8 mouse cellular contexts compared by ENCODE assay signal in the genomic region with DNA sequence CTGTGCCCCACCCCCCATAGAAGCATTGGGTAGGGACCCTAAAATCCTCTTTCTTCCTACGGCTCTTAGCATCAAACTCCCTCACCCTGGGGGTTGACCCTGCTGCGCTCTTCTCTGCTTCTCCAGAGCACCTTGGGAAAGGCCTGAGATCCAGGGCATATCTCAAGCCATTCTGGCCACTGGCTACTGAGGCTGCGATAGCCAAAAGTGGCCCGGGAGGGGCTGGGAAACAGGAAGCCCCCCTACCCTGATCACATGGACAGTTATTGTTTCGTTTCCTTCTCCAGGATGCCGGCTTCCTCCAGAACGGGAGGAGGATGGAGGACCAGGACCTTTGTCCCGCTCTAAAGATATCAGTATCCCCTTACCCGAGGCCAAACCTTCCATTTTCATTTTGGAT. TPM values are rescaled to one million over a fixed set of nuclear protein-coding genes. Genes with fewer than 3 reads are reported as not detected.
A peak's percentile ranks its signal among the peaks of the same experiment; 100 is the strongest.
DNase-seq lines count a peak whose midpoint lies in the region; ATAC-seq and TF ChIP-seq lines count a peak whose summit lies in the region.

Gene Ushbp1, minus strand, starts transcription at position 174 of the 400 bp plus-strand sequence.

- peak within 1 kb of the TSS; percentile 97 for H3K27ac ChIP-seq in heart, adult 2 months
- H3K27ac ChIP-seq in lung, embryonic 14.5 days (ENCODE audit: low read depth) = peak within 1 kb of the TSS; percentile 86
- H3K27ac ChIP-seq in stomach, postnatal 0 days (replicated peaks) = peak within 1 kb of the TSS; percentile 45

- H3K36me3 ChIP-seq in G1E (replicated peaks) = peaks cover 26% of the 10 kb centered on the region
- no peaks in the 10 kb centered on the region for H3K36me3 ChIP-seq in heart, adult 2 months (ENCODE audit: control insufficient read depth, insufficient read depth, low read length)
- H3K36me3 ChIP-seq in lung, embryonic 14.5 days (ENCODE audit: insufficient read depth) = peaks cover 11% of the 10 kb centered on the region
- peaks cover 6% of the 10 kb centered on the region; the same call in 1 of the 2 replicates for H3K36me3 ChIP-seq in stomach, postnatal 0 days (ENCODE audit: control insufficient read depth, insufficient read depth, low read length)

- 53% methylated on average over 9 of the region's 9 CpGs for WGBS in heart, adult 2 months
- WGBS in lung, embryonic 14.5 days = 78% methylated on average over 9 of the region's 9 CpGs
- WGBS in stomach, postnatal 0 days = 80% methylated on average over 9 of the region's 9 CpGs

- peak; percentile 93 for TF ChIP-seq EP300 in heart, adult 2 months (IDR thresholded peaks at IDR 0.05; ENCODE audit: insufficient read depth, low read depth, low read length)
- no peak for TF ChIP-seq EP300 in stomach, postnatal 0 days (optimal IDR thresholded peaks at IDR 0.05)

- peaks cover 4% of the 10 kb centered on the region for H3K27me3 ChIP-seq in G1E (ENCODE audit: insufficient read depth, low read length)
- no peaks in the 10 kb centered on the region for H3K27me3 ChIP-seq in heart, adult 2 months (ENCODE audit: control insufficient read depth, insufficient read depth, low read length)
- H3K27me3 ChIP-seq in lung, embryonic 14.5 days (ENCODE audit: insufficient read depth, low read length) = no peaks in the 10 kb centered on the region
- no peaks in the 10 kb centered on the region for H3K27me3 ChIP-seq in stomach, postnatal 0 days (ENCODE audit: control insufficient read depth, insufficient read depth, low read length)

- peak within 1 kb of the TSS; percentile 78 for H3K4me3 ChIP-seq in G1E (ENCODE audit: low read depth, low read length)
- H3K4me3 ChIP-seq in heart, adult 2 months = peak within 1 kb of the TSS; percentile 81
- H3K4me3 ChIP-seq in lung, embryonic 14.5 days (ENCODE audit: low read depth, low read length) = peak within 1 kb of the TSS; percentile 81
- peak within 1 kb of the TSS; percentile 67 for H3K4me3 ChIP-seq in stomach, postnatal 0 days (ENCODE audit: low read depth, low read length)

- peak within 1 kb of the TSS; percentile 93 for H3K4me2 ChIP-seq in lung, embryonic 14.5 days
- peak within 1 kb of the TSS; percentile 42; the same call in 1 of the 2 replicates for H3K4me2 ChIP-seq in stomach, postnatal 0 days (replicated peaks; ENCODE audit: low read depth)

- H3K9me3 ChIP-seq in G1E (replicated peaks) = no peaks in the 10 kb centered on the region
- H3K9me3 ChIP-seq in lung, embryonic 14.5 days (ENCODE audit: low read depth, low read length) = no peaks in the 10 kb centered on the region
- no peaks in the 10 kb centered on the region for H3K9me3 ChIP-seq in stomach, postnatal 0 days (ENCODE audit: control insufficient read depth, low read length)

- no peak for TF ChIP-seq CTCF in G1E (IDR thresholded peaks at IDR 0.05; ENCODE audit: low read depth, low read length)
- no peak for TF ChIP-seq CTCF in heart, adult 2 months (IDR thresholded peaks at IDR 0.05)
- no peak for TF ChIP-seq CTCF in lung, embryonic 14.5 days (IDR thresholded peaks at IDR 0.05; ENCODE audit: low read depth)
- no peak for TF ChIP-seq CTCF in stomach, postnatal 0 days (IDR thresholded peaks at IDR 0.05; ENCODE audit: low read depth)

- ATAC-seq in G1E (ENCODE audit: extremely low read depth, insufficient number of reproducible peaks, low FRiP score, poor library complexity, severe bottlenecking) = no peak
- ATAC-seq in lung, embryonic 14.5 days (ENCODE audit: insufficient read depth) = no peak
- no peak for ATAC-seq in stomach, postnatal 0 days (ENCODE audit: low FRiP score, low TSS enrichment)

- no peaks in the 10 kb centered on the region; the same call in 1 of the 2 replicates for H3K79me2 ChIP-seq in heart, adult 2 months (replicated peaks; ENCODE audit: control insufficient read depth, insufficient read depth, low read length)

- TF ChIP-seq POLR2A in heart, adult 2 months (IDR thresholded peaks at IDR 0.05; ENCODE audit: insufficient read depth, low read depth, low read length) = peak; percentile 98

- H3K4me1 ChIP-seq in G1E (ENCODE audit: insufficient read depth, low read depth, low read length) = peaks cover 56% of the 10 kb centered on the region
- peaks cover 3% of the 10 kb centered on the region for H3K4me1 ChIP-seq in heart, adult 2 months (ENCODE audit: control insufficient read depth, insufficient read depth, low read length)
- peaks cover 7% of the 10 kb centered on the region for H3K4me1 ChIP-seq in lung, embryonic 14.5 days (ENCODE audit: insufficient read depth)
- H3K4me1 ChIP-seq in stomach, postnatal 0 days (replicated peaks; ENCODE audit: control insufficient read depth, insufficient read depth) = peaks cover 5% of the 10 kb centered on the region; the same call in 1 of the 2 replicates

- H3K9ac ChIP-seq in heart, adult 2 months (ENCODE audit: low read depth, low read length) = peak within 1 kb of the TSS; percentile 81
- H3K9ac ChIP-seq in lung, embryonic 14.5 days = peak within 1 kb of the TSS; percentile 9; the same call in 1 of the 2 replicates
- H3K9ac ChIP-seq in stomach, postnatal 0 days (ENCODE audit: low read length) = no peak within 1 kb of the TSS; the same call in 1 of the 2 replicates

- no peak for DNase-seq in G1E (ENCODE audit: low spot score)
- peak; percentile 49 for DNase-seq in adrenal gland, postnatal 14 days
- DNase-seq in heart, adult 2 months = peak; percentile 77 to 80
- DNase-seq in kidney, adult 11 months = peak; percentile 64
- peak; percentile 23 for DNase-seq in lung, embryonic 14.5 days
- DNase-seq in stomach, postnatal 0 days (ENCODE audit: low spot score) = no peak
- DNase-seq in ovary, adult 18-20 months (ENCODE audit: low spot score) = no peak
- DNase-seq in spleen, postnatal 4 days (ENCODE audit: low spot score in 2 of 2) = no peak

- intact Hi-C loops in heart, adult 2 months (cut with DNase I) = loop anchor here (5.0 kb wide), 1 partner anchor 823 kb away; no protein-coding TSS in a partner anchor

RNA-seq across cellular contexts. Expression of gene Ushbp1, which starts in this region (rescaled TPM):
- total RNA-seq in G1E (2014; fragmentation: Nextera tagmentation) (not detected in 2 replicates), G1E (2017) (0.06 and 0.11 TPM in 2 replicates)
- polyA plus RNA-seq in G1E (2012) = 0.08 and 0.09 TPM in 2 replicates
- total RNA-seq in adrenal gland, postnatal 14 days (2021) = 30.9 and 37.6 TPM in 2 replicates
- 10 to 100 TPM; 22.9 to 23.9 TPM for total RNA-seq in heart, adult 2 months (2021)
- 71.7 and 72.2 TPM in 2 replicates for polyA plus RNA-seq in heart, adult 2 months (2012; rRNA removed)
- polyA plus RNA-seq in lung, embryonic 14.5 days (2014; fragmentation: Nextera tagmentation; extraction: Ambion mirVana) = 20.5 and 20.6 TPM in 2 replicates
- polyA plus RNA-seq in stomach, postnatal 0 days (2015; fragmentation: Nextera tagmentation; extraction: Ambion mirVana) = 4.1 and 4.5 TPM in 2 replicates

Comparison
In these comparisons a context has a peak if more than half of its experiments do, and no peak if none do; other contexts are left out.
1. RNA of gene Ushbp1 (total RNA-seq): 30.9 to 37.6 TPM in adrenal gland, postnatal 14 days and 22.9 to 23.9 TPM in heart, adult 2 months; 0.06 to 0.11 TPM in G1E; every median in the first group is over 10 times any median in the second.
2. DNase-seq: peak in adrenal gland, postnatal 14 days (single experiment), heart, adult 2 months (2 of 2), kidney, adult 11 months (single experiment) and lung, embryonic 14.5 days (single experiment); none in G1E (single experiment), stomach, postnatal 0 days (single experiment), ovary, adult 18-20 months (single experiment) and spleen, postnatal 4 days (0 of 2).
3. H3K27ac ChIP-seq: peak in every context shown above with its lines; median percentile 97 in heart, adult 2 months; 86 in lung, embryonic 14.5 days; 45 in stomach, postnatal 0 days.
4. Peak in every context shown above with its lines, with median percentiles within 50 percentile points of each other: H3K4me3 ChIP-seq.